Mouse (Mus musculus): ENCODE results near the gene Mlc1. TPM values are rescaled to one million over a fixed set of nuclear protein-coding genes. Genes with fewer than 3 reads are reported as not detected.

Gene Mlc1
- total RNA-seq (2023), result not detected in 4 replicates

GRCm38 (mm10) chr15:88978281-88979137 lies at the start of gene Mlc1:
TSS of gene Mlc1 (minus strand) at chr15:88979007.

GRCm38 (mm10) chr15:88982534-88983079 lies 3.8 kb upstream of the Mlc1 start, which contains the start of gene Mov10l1:
TSS of gene Mov10l1 (plus strand) at chr15:88982909.

GRCm38 (mm10) chr15:88954368-88955072 lies 24.3 kb downstream of the Mlc1 start, which contains the start of gene Ttll8:
TSS of gene Ttll8 (minus strand) at chr15:88954418.

Other genes with a start within 250 kb of the Mlc1 start
- 110 to 125 TPM (median 113 TPM) in 4 replicates for gene Brd1, start 244.8 kb downstream of the Mlc1 start, total RNA-seq (2023)
- gene Zbed4, start 227.3 kb downstream of the Mlc1 start, total RNA-seq (2023), result 30.8 to 33.4 TPM (median 32.7 TPM) in 4 replicates
- 17.9 to 20.3 TPM (median 19.7 TPM) in 4 replicates for gene Alg12, start 159.7 kb downstream of the Mlc1 start, total RNA-seq (2023)
- 29.7 to 34.6 TPM (median 32.8 TPM) in 4 replicates for gene Creld2, start 159.4 kb downstream of the Mlc1 start, total RNA-seq (2023)
- gene Pim3, start 116.8 kb downstream of the Mlc1 start, total RNA-seq (2023), result 132 to 156 TPM (median 147 TPM) in 4 replicates
- not detected in 4 replicates for gene Ttll8, start 24.6 kb downstream of the Mlc1 start, total RNA-seq (2023)
- not detected in 4 replicates for gene Mov10l1, start 3.9 kb upstream of the Mlc1 start, total RNA-seq (2023)
- gene Panx2, start 80.7 kb upstream of the Mlc1 start, total RNA-seq (2023), result not detected in 4 replicates
- gene Trabd, start 96.1 kb upstream of the Mlc1 start, total RNA-seq (2023), result 50.2 to 57.3 TPM (median 52.9 TPM) in 4 replicates
- gene Selenoo, start 110.1 kb upstream of the Mlc1 start, total RNA-seq (2023), result 23.2 to 26.5 TPM (median 23.9 TPM) in 4 replicates
- gene Tubgcp6, start 144.1 kb upstream of the Mlc1 start, total RNA-seq (2023), result 55.4 to 58.7 TPM (median 55.8 TPM) in 4 replicates
- gene Hdac10, start 149.7 kb upstream of the Mlc1 start, total RNA-seq (2023), result 83.7 to 94.1 TPM (median 89.5 TPM) in 4 replicates
- 14.5 to 18.8 TPM (median 16.9 TPM) in 4 replicates for gene Mapk12, start 161.7 kb upstream of the Mlc1 start, total RNA-seq (2023)
- gene Mapk11, start 170.6 kb upstream of the Mlc1 start, total RNA-seq (2023), result 73.3 to 78.7 TPM (median 77.4 TPM) in 4 replicates
- 9.1 to 12.3 TPM (median 11.3 TPM) in 4 replicates for gene Plxnb2, start 201.8 kb upstream of the Mlc1 start, total RNA-seq (2023)
- 29.9 to 37.7 TPM (median 32.6 TPM) in 4 replicates for gene Dennd6b, start 217.5 kb upstream of the Mlc1 start, total RNA-seq (2023)
- 53.3 to 62.4 TPM (median 58.4 TPM) in 4 replicates for gene Ppp6r2, start 232.5 kb upstream of the Mlc1 start, total RNA-seq (2023)

All from B cell, adult 62 days (primary cell).